Mouse (Mus musculus): ENCODE measurements around the gene Gm21310.
"Not testable (repeated sequence)": the region's sequence is repeated elsewhere in the genome, so short reads cannot be mapped to it uniquely, and the experiment has no call there.

Gene Gm21310

GRCm38 (mm10) chrY:10147083-10147482 is at the start of gene Gm21310:
Gm21310 (minus strand) TSS chrY:10147183.
- DNase-seq: not testable (repeated sequence)
